Mouse (Mus musculus): ENCODE data around the gene Papln. TPM values are rescaled to one million over a fixed set of nuclear protein-coding genes. Genes with fewer than 3 reads are reported as not detected.

Papln gene
- polyA plus RNA-seq, 1 experiment = 0.59 TPM

- Histone ChIP-seq H3K4me3 (ENCODE audit: insufficient read depth, low read depth, low read length) (no peak overlapping the region), H3K4me1 (ENCODE audit: control insufficient read depth, insufficient read depth, insufficient read length, low read length) (peaks cover 6% of the 10 kb centered on the region; the same call in 1 of the 2 replicates)
Observed at GRCm38 (mm10) chr12:83752495-83752894, 10.9 kb upstream of the Papln start.

GRCm38 (mm10) chr12:83758735-83759134 lies 4.7 kb upstream of the Papln start:
- no peak overlapping the region for H3K27ac ChIP-seq (replicated peaks; ENCODE audit: low read depth, low read length)
- H3K4me1 ChIP-seq (ENCODE audit: control insufficient read depth, insufficient read depth, insufficient read length, low read length) = peaks cover 11% of the 10 kb centered on the region; the same call in 1 of the 2 replicates
- no peak overlapping the region for H3K4me3 ChIP-seq (ENCODE audit: insufficient read depth, low read depth, low read length)

More at GRCm38 (mm10) chr12:83752495-83752894, 10.9 kb upstream of the Papln start:
- H3K27ac ChIP-seq (replicated peaks; ENCODE audit: low read depth, low read length) = no peak overlapping the region

- H3K27ac ChIP-seq (replicated peaks; ENCODE audit: low read depth, low read length) = no peak overlapping the region
- H3K4me1 ChIP-seq (ENCODE audit: control insufficient read depth, insufficient read depth, insufficient read length, low read length) = peaks cover 11% of the 10 kb centered on the region
- no peak overlapping the region for H3K4me3 ChIP-seq (ENCODE audit: insufficient read depth, low read depth, low read length)
Observed at GRCm38 (mm10) chr12:83760201-83760600, 3.2 kb upstream of the Papln start.

- Histone ChIP-seq H3K4me3 (ENCODE audit: insufficient read depth, low read depth, low read length) (peak overlapping the region; percentile 63; the same call in 1 of the 2 replicates), H3K27ac (replicated peaks; ENCODE audit: low read depth, low read length) (peak overlapping the region; percentile 17), H3K4me1 (ENCODE audit: control insufficient read depth, insufficient read depth, insufficient read length, low read length) (peaks cover 11% of the 10 kb centered on the region)
Observed at GRCm38 (mm10) chr12:83762706-83763105, 728 bp upstream of the Papln start.

GRCm38 (mm10) chr12:83764044-83764365 lies 571 bp downstream of the Papln start:
- H3K27ac ChIP-seq (replicated peaks; ENCODE audit: low read depth, low read length) = no peak overlapping the region
- H3K4me3 ChIP-seq (ENCODE audit: insufficient read depth, low read depth, low read length) = peak overlapping the region; percentile 63
- peaks cover 11% of the 10 kb centered on the region for H3K4me1 ChIP-seq (ENCODE audit: control insufficient read depth, insufficient read depth, insufficient read length, low read length)

GRCm38 (mm10) chr12:83764519-83764918 lies 1.1 kb downstream of the Papln start:
- H3K4me3 ChIP-seq (ENCODE audit: insufficient read depth, low read depth, low read length) = peak overlapping the region; percentile 63; the same call in 1 of the 2 replicates
- no peak overlapping the region for H3K27ac ChIP-seq (replicated peaks; ENCODE audit: low read depth, low read length)
- H3K4me1 ChIP-seq (ENCODE audit: control insufficient read depth, insufficient read depth, insufficient read length, low read length) = peaks cover 11% of the 10 kb centered on the region

GRCm38 (mm10) chr12:83765965-83766603 lies 2.6 kb downstream of the Papln start:
- H3K27ac ChIP-seq (replicated peaks; ENCODE audit: low read depth, low read length) = no peak overlapping the region
- H3K4me3 ChIP-seq (ENCODE audit: insufficient read depth, low read depth, low read length) = no peak overlapping the region
- H3K4me1 ChIP-seq (ENCODE audit: control insufficient read depth, insufficient read depth, insufficient read length, low read length) = peaks cover 11% of the 10 kb centered on the region

GRCm38 (mm10) chr12:83767833-83768232 lies 4.4 kb downstream of the Papln start:
- H3K27ac ChIP-seq (replicated peaks; ENCODE audit: low read depth, low read length) = no peak overlapping the region
- peaks cover 4% of the 10 kb centered on the region for H3K4me1 ChIP-seq (ENCODE audit: control insufficient read depth, insufficient read depth, insufficient read length, low read length)

GRCm38 (mm10) chr12:83768235-83768899 lies 4.9 kb downstream of the Papln start:
- Histone ChIP-seq H3K4me3 (ENCODE audit: insufficient read depth, low read depth, low read length) (no peak overlapping the region), H3K27ac (replicated peaks; ENCODE audit: low read depth, low read length) (no peak overlapping the region), H3K4me1 (ENCODE audit: control insufficient read depth, insufficient read depth, insufficient read length, low read length) (no peaks in the 10 kb centered on the region; the same call in 1 of the 2 replicates)

More at GRCm38 (mm10) chr12:83767833-83768232, 4.4 kb downstream of the Papln start:
- no peak overlapping the region for H3K4me3 ChIP-seq (ENCODE audit: insufficient read depth, low read depth, low read length)

GRCm38 (mm10) chr12:83770418-83771256 lies 7.2 kb downstream of the Papln start:
- H3K4me3 ChIP-seq (ENCODE audit: insufficient read depth, low read depth, low read length) = no peak overlapping the region
- no peaks in the 10 kb centered on the region; the same call in 1 of the 2 replicates for H3K4me1 ChIP-seq (ENCODE audit: control insufficient read depth, insufficient read depth, insufficient read length, low read length)
- H3K27ac ChIP-seq (replicated peaks; ENCODE audit: low read depth, low read length) = no peak overlapping the region

- H3K27ac ChIP-seq (replicated peaks; ENCODE audit: low read depth, low read length) = no peak overlapping the region
- no peak overlapping the region for H3K4me3 ChIP-seq (ENCODE audit: insufficient read depth, low read depth, low read length)
- H3K4me1 ChIP-seq (ENCODE audit: control insufficient read depth, insufficient read depth, insufficient read length, low read length) = no peaks in the 10 kb centered on the region; the same call in 1 of the 2 replicates
Observed at GRCm38 (mm10) chr12:83775621-83776020, 12.2 kb downstream of the Papln start.

GRCm38 (mm10) chr12:83776766-83777165 lies 13.3 kb downstream of the Papln start:
- H3K4me1 ChIP-seq (ENCODE audit: control insufficient read depth, insufficient read depth, insufficient read length, low read length) = no peaks in the 10 kb centered on the region; the same call in 1 of the 2 replicates
- no peak overlapping the region for H3K27ac ChIP-seq (replicated peaks; ENCODE audit: low read depth, low read length)
- no peak overlapping the region for H3K4me3 ChIP-seq (ENCODE audit: insufficient read depth, low read depth, low read length)

- no peak overlapping the region for H3K4me3 ChIP-seq (ENCODE audit: insufficient read depth, low read depth, low read length)
- H3K4me1 ChIP-seq (ENCODE audit: control insufficient read depth, insufficient read depth, insufficient read length, low read length) = no peaks in the 10 kb centered on the region; the same call in 1 of the 2 replicates
- H3K27ac ChIP-seq (replicated peaks; ENCODE audit: low read depth, low read length) = no peak overlapping the region
Observed at GRCm38 (mm10) chr12:83780181-83780580, 16.7 kb downstream of the Papln start.

GRCm38 (mm10) chr12:83781204-83781603 lies 17.8 kb downstream of the Papln start:
- no peak overlapping the region for H3K27ac ChIP-seq (replicated peaks; ENCODE audit: low read depth, low read length)
- H3K4me3 ChIP-seq (ENCODE audit: insufficient read depth, low read depth, low read length) = no peak overlapping the region

GRCm38 (mm10) chr12:83781640-83782278 lies 18.3 kb downstream of the Papln start:
- no peak overlapping the region for H3K4me3 ChIP-seq (ENCODE audit: insufficient read depth, low read depth, low read length)
- no peak overlapping the region for H3K27ac ChIP-seq (replicated peaks; ENCODE audit: low read depth, low read length)
- H3K4me1 ChIP-seq (ENCODE audit: control insufficient read depth, insufficient read depth, insufficient read length, low read length) = no peaks in the 10 kb centered on the region; the same call in 1 of the 2 replicates

More at GRCm38 (mm10) chr12:83781204-83781603, 17.8 kb downstream of the Papln start:
- no peaks in the 10 kb centered on the region; the same call in 1 of the 2 replicates for H3K4me1 ChIP-seq (ENCODE audit: control insufficient read depth, insufficient read depth, insufficient read length, low read length)
